Mouse (Mus musculus) CH12.LX (cell line): ENCODE measurements around the gene Ldb2.

Experiments
- CTCF ChIP-seq, 2 experiments: IDR thresholded peaks in 1 of 2; conservative IDR thresholded peaks in 1 of 2; 2 replicates each; pipeline ENCODE4 v1.5.1; 2011 to 2012; ENCODE audit warnings: low read depth in 2 of 2, low read length in 2 of 2, improper control_type of control experiment in 1 of 2, inconsistent platforms in 1 of 2, mild to moderate bottlenecking in 1 of 2, moderate library complexity in 1 of 2
- ELF1 ChIP-seq: IDR thresholded peaks from 2 replicates; pipeline ENCODE4 v1.6.1; 2014; ENCODE audit warnings: low read depth, mild to moderate bottlenecking, inconsistent platforms, low read length, improper control_type of control experiment
- EP300 ChIP-seq: IDR thresholded peaks from 2 replicates; pipeline ENCODE4 v1.6.1; 2011; ENCODE audit warnings: low read length, improper control_type of control experiment
- ETS1 ChIP-seq: conservative IDR thresholded peaks from 2 replicates; pipeline ENCODE4 v1.6.1; 2012; ENCODE audit warnings: low read depth, mild to moderate bottlenecking, inconsistent platforms, low read length, improper control_type of control experiment, moderate library complexity
- IRF4 ChIP-seq: IDR thresholded peaks from 2 replicates; pipeline ENCODE4 v1.6.1; 2014; ENCODE audit warnings: low read depth, mild to moderate bottlenecking, inconsistent platforms, low read length, improper control_type of control experiment
- JUND ChIP-seq: conservative IDR thresholded peaks from 2 replicates; pipeline ENCODE4 v1.6.1; 2011; ENCODE audit warnings: low read depth, low read length, improper control_type of control experiment
- MAX ChIP-seq: IDR thresholded peaks from 2 replicates; pipeline ENCODE4 v1.6.1; 2011; ENCODE audit warnings: low read length, improper control_type of control experiment
- MEF2A ChIP-seq: IDR thresholded peaks from 2 replicates; pipeline ENCODE4 v1.6.1; 2014; ENCODE audit warnings: low read depth, mild to moderate bottlenecking, inconsistent platforms, low read length, improper control_type of control experiment, borderline replicate concordance
- MXI1 ChIP-seq: IDR thresholded peaks from 2 replicates; pipeline ENCODE4 v1.6.1; 2011; ENCODE audit warnings: mild to moderate bottlenecking, low read depth, low read length, improper control_type of control experiment
- NELFE ChIP-seq: IDR thresholded peaks from 2 replicates; pipeline ENCODE4 v1.6.1; 2011; ENCODE audit warnings: low read depth, low read length, improper control_type of control experiment
- POLR2A ChIP-seq: IDR thresholded peaks from 2 replicates; pipeline ENCODE4 v1.6.1; 2011; ENCODE audit warnings: low read depth, mild to moderate bottlenecking, improper control_type of control experiment, low read length
- TBP ChIP-seq: conservative IDR thresholded peaks from 2 replicates; pipeline ENCODE4 v1.6.1; 2011; ENCODE audit warnings: low read depth, low read length, improper control_type of control experiment

GRCm38 (mm10) chr5:44764911-44765310 lies 34.6 kb downstream of the Ldb2 start:
- no peak for TF ChIP-seq ETS1
- no peak for TF ChIP-seq EP300
- no peak for TF ChIP-seq CTCF (conservative IDR thresholded peaks at IDR 0.05 in 1 of 2, IDR thresholded peaks at IDR 0.05 in 1 of 2; ENCODE audit: low read depth in 2 of 2, low read length in 2 of 2)
- no peak for TF ChIP-seq IRF4
- no peak for TF ChIP-seq POLR2A
- TF ChIP-seq NELFE: no peak
- no peak for TF ChIP-seq MXI1
- no peak for TF ChIP-seq ELF1
- no peak for TF ChIP-seq JUND
- no peak for TF ChIP-seq TBP
- TF ChIP-seq MAX: no peak
- no peak for TF ChIP-seq MEF2A
